In genomic region chr1:24261181-24261580, GRCm38 (mm10) we compare ENCODE assay signal across 22 mouse cellular contexts.
A peak's percentile ranks its signal among the peaks of the same experiment; 100 is the strongest.
DNase-seq lines count a peak whose midpoint lies in the region; ATAC-seq and TF ChIP-seq lines count a peak whose summit lies in the region.
"Had no signal": no experiment of that assay in that cellular context is flagged by ENCODE, and none has a peak within 500 bp of the region (broad histone marks: within the 10 kb centered on the region; RNA-seq: fewer than 3 reads in every experiment).

No protein-coding gene starts in this region.

- H3K9ac ChIP-seq in forebrain, postnatal 0 days, result no peak overlapping the region
- H3K9ac ChIP-seq in kidney, postnatal 0 days (ENCODE audit: low read depth, low read length), result no peak overlapping the region
- no peak overlapping the region for H3K9ac ChIP-seq in kidney, embryonic 14.5 days (ENCODE audit: low read depth, low read length)
- no peak overlapping the region for H3K9ac ChIP-seq in midbrain, postnatal 0 days (replicated peaks; ENCODE audit: low read length, poor library complexity, severe bottlenecking)
- no peak overlapping the region for H3K9ac ChIP-seq in midbrain, embryonic 16.5 days (ENCODE audit: low read depth, low read length)
- H3K9ac ChIP-seq: embryonic facial prominence, embryonic 13.5 days; forebrain, embryonic 13.5 days; hindbrain, embryonic 12.5 days had no signal

- DNase-seq in forebrain, postnatal 0 days, result no peak
- no peak for DNase-seq in forebrain, embryonic 10.5 days (ENCODE audit: extremely low spot score, low spot score)
- no peak for DNase-seq in kidney, postnatal 0 days (ENCODE audit: low spot score)
- DNase-seq in midbrain, postnatal 0 days (ENCODE audit: low spot score), result peak; percentile 35
- no peak for DNase-seq in cerebellum, postnatal 25 days
- no peak for DNase-seq in adrenal gland, postnatal 36 days
- DNase-seq: adrenal gland, adult 8-10 months; cerebellum, adult 18-20 months; cerebellum, postnatal 10 days; embryo, embryonic 11 days; gastrocnemius, postnatal 10 days; heart, adult 18-20 months; heart, postnatal 10 days; heart, postnatal 4 days had no signal

- H3K27ac ChIP-seq in forebrain, postnatal 0 days (ENCODE audit: low read depth, low read length), result no peak overlapping the region
- H3K27ac ChIP-seq in forebrain, embryonic 10.5 days, result no peak overlapping the region
- no peak overlapping the region for H3K27ac ChIP-seq in kidney, postnatal 0 days
- H3K27ac ChIP-seq in kidney, embryonic 14.5 days (ENCODE audit: low read depth, low read length), result no peak overlapping the region
- H3K27ac ChIP-seq in midbrain, postnatal 0 days (ENCODE audit: low read depth, low read length), result no peak overlapping the region
- H3K27ac ChIP-seq in midbrain, embryonic 16.5 days (ENCODE audit: low read length), result no peak overlapping the region
- H3K27ac ChIP-seq: embryonic facial prominence, embryonic 13.5 days; forebrain, embryonic 13.5 days; heart, embryonic 10.5 days; hindbrain, embryonic 12.5 days had no signal

- ATAC-seq in forebrain, postnatal 0 days, result no peak
- ATAC-seq in kidney, postnatal 0 days (replicated peaks; ENCODE audit: low FRiP score, low read depth), result no peak
- no peak for ATAC-seq in kidney, embryonic 14.5 days (ENCODE audit: low FRiP score, low TSS enrichment)
- no peak for ATAC-seq in midbrain, postnatal 0 days (ENCODE audit: low FRiP score)
- ATAC-seq in midbrain, embryonic 16.5 days, result no peak
- ATAC-seq: forebrain, embryonic 13.5 days; intestine, embryonic 16.5 days had no signal

- no peak overlapping the region for H3K4me2 ChIP-seq in forebrain, postnatal 0 days (ENCODE audit: low read depth)
- H3K4me2 ChIP-seq in kidney, postnatal 0 days (ENCODE audit: low read length), result no peak overlapping the region
- H3K4me2 ChIP-seq in kidney, embryonic 14.5 days (replicated peaks; ENCODE audit: low read depth, low read length), result no peak overlapping the region
- no peak overlapping the region for H3K4me2 ChIP-seq in midbrain, postnatal 0 days (ENCODE audit: low read depth, low read length, poor library complexity, severe bottlenecking)
- H3K4me2 ChIP-seq in midbrain, embryonic 16.5 days (ENCODE audit: low read length), result no peak overlapping the region
- H3K4me2 ChIP-seq: embryonic facial prominence, embryonic 13.5 days; forebrain, embryonic 13.5 days; hindbrain, embryonic 12.5 days had no signal

- peak; percentile 45 for TF ChIP-seq CTCF in forebrain, postnatal 0 days (IDR thresholded peaks at IDR 0.05; ENCODE audit: low read depth)
- peak; percentile 20; the same call in 1 of the 2 replicates for TF ChIP-seq CTCF in kidney, postnatal 0 days (IDR thresholded peaks at IDR 0.05; ENCODE audit: low read depth)
- peak; percentile 45 for TF ChIP-seq CTCF in midbrain, postnatal 0 days (IDR thresholded peaks at IDR 0.05)

- no peaks in the 10 kb centered on the region for H3K27me3 ChIP-seq in forebrain, postnatal 0 days (ENCODE audit: insufficient read depth, low read length)
- H3K27me3 ChIP-seq in forebrain, embryonic 10.5 days (ENCODE audit: poor library complexity, severe bottlenecking), result no peaks in the 10 kb centered on the region
- H3K27me3 ChIP-seq in kidney, postnatal 0 days (ENCODE audit: insufficient read depth, low read length), result no peaks in the 10 kb centered on the region
- H3K27me3 ChIP-seq in kidney, embryonic 14.5 days (ENCODE audit: control insufficient read depth, insufficient read depth, low read length), result no peaks in the 10 kb centered on the region
- no peaks in the 10 kb centered on the region for H3K27me3 ChIP-seq in midbrain, postnatal 0 days (ENCODE audit: insufficient read depth, low read length)
- H3K27me3 ChIP-seq in midbrain, embryonic 16.5 days (ENCODE audit: control insufficient read depth, insufficient read depth, low read depth, low read length), result no peaks in the 10 kb centered on the region
- H3K27me3 ChIP-seq: CH12.LX; embryonic facial prominence, embryonic 13.5 days; forebrain, embryonic 13.5 days; hindbrain, embryonic 12.5 days had no signal

- H3K9me3 ChIP-seq in forebrain, postnatal 0 days (ENCODE audit: low read length), result no peaks in the 10 kb centered on the region
- no peaks in the 10 kb centered on the region for H3K9me3 ChIP-seq in forebrain, embryonic 10.5 days
- no peaks in the 10 kb centered on the region for H3K9me3 ChIP-seq in kidney, postnatal 0 days (replicated peaks; ENCODE audit: low read length)
- no peaks in the 10 kb centered on the region for H3K9me3 ChIP-seq in kidney, embryonic 14.5 days (ENCODE audit: control insufficient read depth, low read length)
- H3K9me3 ChIP-seq in midbrain, postnatal 0 days (ENCODE audit: low read length), result no peaks in the 10 kb centered on the region
- H3K9me3 ChIP-seq in midbrain, embryonic 16.5 days (replicated peaks; ENCODE audit: control insufficient read depth, low read length, poor library complexity, severe bottlenecking), result no peaks in the 10 kb centered on the region
- H3K9me3 ChIP-seq: embryonic facial prominence, embryonic 13.5 days; forebrain, embryonic 13.5 days; heart, embryonic 10.5 days; hindbrain, embryonic 12.5 days had no signal

- no peak overlapping the region for H3K4me3 ChIP-seq in forebrain, postnatal 0 days (ENCODE audit: low read depth, low read length)
- H3K4me3 ChIP-seq in forebrain, embryonic 10.5 days, result no peak overlapping the region
- H3K4me3 ChIP-seq in kidney, postnatal 0 days (replicated peaks; ENCODE audit: low read depth, low read length), result no peak overlapping the region
- H3K4me3 ChIP-seq in kidney, embryonic 14.5 days (ENCODE audit: low read length), result no peak overlapping the region
- H3K4me3 ChIP-seq in midbrain, postnatal 0 days (ENCODE audit: low read depth, low read length), result no peak overlapping the region
- no peak overlapping the region for H3K4me3 ChIP-seq in midbrain, embryonic 16.5 days (ENCODE audit: low read depth, low read length)
- H3K4me3 ChIP-seq: embryonic facial prominence, embryonic 13.5 days; forebrain, embryonic 13.5 days; heart, embryonic 10.5 days; hindbrain, embryonic 12.5 days had no signal

- no peaks in the 10 kb centered on the region for H3K36me3 ChIP-seq in forebrain, postnatal 0 days (ENCODE audit: insufficient read depth)
- H3K36me3 ChIP-seq in forebrain, embryonic 10.5 days (replicated peaks), result no peaks in the 10 kb centered on the region
- H3K36me3 ChIP-seq in kidney, postnatal 0 days (ENCODE audit: insufficient read depth, low read length), result no peaks in the 10 kb centered on the region
- no peaks in the 10 kb centered on the region for H3K36me3 ChIP-seq in kidney, embryonic 14.5 days (ENCODE audit: control insufficient read depth, insufficient read depth, low read length)
- no peaks in the 10 kb centered on the region for H3K36me3 ChIP-seq in midbrain, postnatal 0 days (ENCODE audit: insufficient read depth, low read length)
- H3K36me3 ChIP-seq in midbrain, embryonic 16.5 days (ENCODE audit: control insufficient read depth, insufficient read depth, low read length), result no peaks in the 10 kb centered on the region
- H3K36me3 ChIP-seq: embryonic facial prominence, embryonic 13.5 days; heart, embryonic 10.5 days; hindbrain, embryonic 12.5 days had no signal

- H3K4me1 ChIP-seq in forebrain, postnatal 0 days (ENCODE audit: insufficient read depth), result no peaks in the 10 kb centered on the region; the same call in 1 of the 2 replicates
- H3K4me1 ChIP-seq in forebrain, embryonic 10.5 days, result no peaks in the 10 kb centered on the region
- H3K4me1 ChIP-seq in kidney, postnatal 0 days (replicated peaks; ENCODE audit: insufficient read depth, low read length), result no peaks in the 10 kb centered on the region
- no peaks in the 10 kb centered on the region for H3K4me1 ChIP-seq in kidney, embryonic 14.5 days (ENCODE audit: control insufficient read depth, insufficient read depth, low read length)
- H3K4me1 ChIP-seq in midbrain, postnatal 0 days (ENCODE audit: insufficient read depth, low read length), result no peaks in the 10 kb centered on the region
- H3K4me1 ChIP-seq in midbrain, embryonic 16.5 days (ENCODE audit: control insufficient read depth, insufficient read depth, low read length), result no peaks in the 10 kb centered on the region
- H3K4me1 ChIP-seq: embryonic facial prominence, embryonic 13.5 days; forebrain, embryonic 13.5 days; heart, embryonic 10.5 days; hindbrain, embryonic 12.5 days had no signal
